Mouse (Mus musculus): Measurements from ENCODE around the gene 1700001L19Rik. TPM values are rescaled to one million over a fixed set of nuclear protein-coding genes. Genes with fewer than 3 reads are reported as not detected.

Gene 1700001L19Rik
- polyA plus RNA-seq, 1 experiment from 2014 or later = 9.6 TPM

DNA sequence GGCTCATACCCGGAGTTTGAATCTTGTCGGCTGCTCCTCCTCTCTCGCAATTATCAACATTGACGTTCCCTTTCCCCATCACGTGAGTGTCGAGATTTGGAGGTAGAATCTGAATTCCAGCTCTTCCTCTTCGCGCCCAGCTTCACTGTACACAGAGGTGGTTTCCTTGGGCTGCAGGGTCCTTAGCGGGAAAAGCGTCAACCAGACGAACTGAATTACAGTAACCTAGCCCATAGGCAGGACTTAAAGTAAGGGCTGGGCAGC, 14.8 kb upstream of the 1700001L19Rik start:
- H3K4me3 ChIP-seq = peak overlapping the region; percentile 74
- H3K9ac ChIP-seq = peak overlapping the region; percentile 68
- no peaks in the 10 kb centered on the region for H3K9me3 ChIP-seq
- no peaks in the 10 kb centered on the region for H3K27me3 ChIP-seq (replicated peaks)
- 1% methylated on average over 11 of the region's 11 CpGs for WGBS
- peak overlapping the region; percentile 82 for H3K4me2 ChIP-seq
- peak; percentile 31 for ATAC-seq (replicated peaks)
- H3K4me1 ChIP-seq = peaks cover 22% of the 10 kb centered on the region
- peaks cover 20% of the 10 kb centered on the region; the same call in 1 of the 2 replicates for H3K36me3 ChIP-seq (replicated peaks)
- H3K27ac ChIP-seq = peak overlapping the region; percentile 80

DNA sequence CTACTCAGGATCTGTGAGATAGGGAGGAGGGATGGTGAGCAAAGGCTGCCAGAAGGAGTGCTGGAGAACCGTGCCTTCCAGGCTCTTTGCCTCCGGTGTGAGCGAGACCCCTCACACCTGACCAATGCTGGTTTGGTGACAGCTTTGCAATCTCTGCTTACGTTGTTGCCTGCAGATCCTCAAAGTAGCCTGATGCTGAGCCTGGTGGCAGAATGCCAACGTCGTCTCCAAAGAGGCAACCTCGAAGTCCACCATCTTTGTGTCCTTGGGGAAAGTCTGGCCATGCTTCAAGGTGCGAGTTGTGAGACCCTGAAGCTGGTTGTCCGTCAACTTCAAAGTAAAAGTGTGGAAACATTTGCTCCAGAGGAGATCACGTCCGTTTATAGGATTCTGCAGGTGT, 13.3 kb upstream of the 1700001L19Rik start:
- WGBS = 96% methylated on average over 11 of the region's 11 CpGs
- peaks cover 32% of the 10 kb centered on the region for H3K36me3 ChIP-seq (replicated peaks)
- no peak overlapping the region for H3K4me2 ChIP-seq

GRCm38 (mm10) chr13:68585441-68585840, 11.8 kb upstream of the 1700001L19Rik start:
- peaks cover 22% of the 10 kb centered on the region for H3K4me1 ChIP-seq
- H3K36me3 ChIP-seq (replicated peaks) = peaks cover 47% of the 10 kb centered on the region
- WGBS = 85% methylated on average over 7 of the region's 7 CpGs
- H3K4me2 ChIP-seq = no peak overlapping the region
- H3K4me3 ChIP-seq = no peak overlapping the region
- no peaks in the 10 kb centered on the region for H3K9me3 ChIP-seq
- no peaks in the 10 kb centered on the region for H3K27me3 ChIP-seq (replicated peaks)
- no peak overlapping the region for H3K9ac ChIP-seq
- no peak for ATAC-seq (replicated peaks)
- H3K27ac ChIP-seq = no peak overlapping the region

More for the DNA sequence above, 13.3 kb upstream of the 1700001L19Rik start:
- no peak overlapping the region for H3K9ac ChIP-seq
- H3K4me3 ChIP-seq = no peak overlapping the region
- peaks cover 22% of the 10 kb centered on the region for H3K4me1 ChIP-seq
- no peaks in the 10 kb centered on the region for H3K9me3 ChIP-seq
- no peak overlapping the region for H3K27ac ChIP-seq
- H3K27me3 ChIP-seq (replicated peaks) = no peaks in the 10 kb centered on the region
- ATAC-seq (replicated peaks) = no peak

DNA sequence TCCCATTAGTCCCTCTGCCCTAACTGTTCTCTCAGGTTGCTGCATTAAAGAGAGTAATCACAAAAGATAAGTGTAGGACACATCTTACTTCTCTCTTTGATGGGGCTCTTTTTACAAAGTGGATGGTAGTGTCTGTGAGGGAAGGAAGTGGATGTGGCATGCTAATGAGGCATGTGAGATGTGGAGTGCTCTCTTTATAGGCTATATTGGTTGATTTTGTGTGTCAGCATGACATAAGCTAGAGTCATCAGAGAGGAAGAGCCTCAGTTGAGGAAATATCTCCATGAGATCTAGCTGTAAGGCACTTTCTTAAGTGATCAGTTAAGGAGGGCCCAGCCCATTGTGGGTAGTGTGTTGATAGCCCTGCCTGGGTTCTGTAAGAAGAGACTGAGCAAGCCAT, 8.9 kb upstream of the 1700001L19Rik start:
- no peak overlapping the region for H3K27ac ChIP-seq
- H3K36me3 ChIP-seq (replicated peaks) = peaks cover 72% of the 10 kb centered on the region
- ATAC-seq (replicated peaks) = no peak
- no peak overlapping the region for H3K4me3 ChIP-seq
- no peak overlapping the region for H3K4me2 ChIP-seq
- H3K4me1 ChIP-seq = peaks cover 3% of the 10 kb centered on the region
- H3K9me3 ChIP-seq = no peaks in the 10 kb centered on the region
- H3K27me3 ChIP-seq (replicated peaks) = no peaks in the 10 kb centered on the region
- H3K9ac ChIP-seq = no peak overlapping the region

- Histone ChIP-seq H3K9me3 (no peaks in the 10 kb centered on the region), H3K27ac (no peak overlapping the region), H3K4me3 (no peak overlapping the region), H3K36me3 (replicated peaks) (peaks cover 42% of the 10 kb centered on the region), H3K27me3 (replicated peaks) (no peaks in the 10 kb centered on the region), H3K4me1 (peaks cover 7% of the 10 kb centered on the region; the same call in 1 of the 2 replicates), H3K4me2 (no peak overlapping the region), H3K9ac (no peak overlapping the region)
- ATAC-seq (replicated peaks) = no peak
- WGBS = 82% methylated on average over 1 of the region's 1 CpGs
These were observed 3.4 kb upstream of the 1700001L19Rik start for GRCm38 (mm10) chr13:68593797-68594196.

- H3K36me3 ChIP-seq (replicated peaks) = peaks cover 7% of the 10 kb centered on the region; the same call in 1 of the 2 replicates
- H3K4me2 ChIP-seq = peak overlapping the region; percentile 48
- ATAC-seq (replicated peaks) = peak; percentile 35
- no peaks in the 10 kb centered on the region for H3K9me3 ChIP-seq
- peak overlapping the region; percentile 26 for H3K4me3 ChIP-seq
- H3K4me1 ChIP-seq = peaks cover 16% of the 10 kb centered on the region; the same call in 1 of the 2 replicates
- no peaks in the 10 kb centered on the region for H3K27me3 ChIP-seq (replicated peaks)
- H3K27ac ChIP-seq = no peak overlapping the region
- H3K9ac ChIP-seq = peak overlapping the region; percentile 13; the same call in 1 of the 2 replicates
- WGBS = 14% methylated on average over 13 of the region's 13 CpGs
These were observed 446 bp downstream of the 1700001L19Rik start for GRCm38 (mm10) chr13:68597667-68598066.

- Histone ChIP-seq H3K36me3 (replicated peaks) (no peaks in the 10 kb centered on the region), H3K4me2 (no peak overlapping the region), H3K27ac (no peak overlapping the region), H3K9ac (no peak overlapping the region), H3K27me3 (replicated peaks) (no peaks in the 10 kb centered on the region), H3K9me3 (no peaks in the 10 kb centered on the region), H3K4me3 (no peak overlapping the region), H3K4me1 (peaks cover 16% of the 10 kb centered on the region; the same call in 1 of the 2 replicates)
- ATAC-seq (replicated peaks) = no peak
These were observed 1.7 kb downstream of the 1700001L19Rik start for GRCm38 (mm10) chr13:68598953-68599352.

DNA sequence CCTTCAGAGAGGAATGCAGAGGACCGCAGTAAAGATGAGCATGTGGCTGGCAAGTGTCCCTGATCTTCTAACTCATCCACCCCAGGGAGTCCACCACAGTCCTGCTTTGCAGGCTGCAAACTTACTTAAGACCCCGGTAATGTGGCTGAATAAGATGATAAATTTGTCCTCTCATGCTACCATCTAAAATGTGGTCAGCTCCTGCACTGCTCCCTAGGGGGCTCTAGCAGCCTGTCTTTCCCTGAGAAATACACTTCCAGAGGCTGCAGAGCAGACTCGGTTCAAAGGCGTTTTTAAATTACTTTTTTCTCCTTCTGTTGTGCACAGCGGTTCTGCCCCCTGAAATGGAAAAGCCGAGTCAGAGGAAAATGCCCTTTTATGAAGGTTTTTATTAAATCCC, 4.0 kb downstream of the 1700001L19Rik start:
- H3K4me3 ChIP-seq = no peak overlapping the region
- 14% methylated on average over 6 of the region's 6 CpGs for WGBS
- 0 out of 2 replicates have a peak overlapping the region, but pooled peaks have one; percentile 3 for H3K4me2 ChIP-seq
- no peaks in the 10 kb centered on the region for H3K27me3 ChIP-seq (replicated peaks)
- H3K36me3 ChIP-seq (replicated peaks) = no peaks in the 10 kb centered on the region
- H3K4me1 ChIP-seq = peaks cover 22% of the 10 kb centered on the region; the same call in 1 of the 2 replicates
- peak; percentile 37 for ATAC-seq (replicated peaks)
- no peaks in the 10 kb centered on the region for H3K9me3 ChIP-seq
- H3K9ac ChIP-seq = no peak overlapping the region
- 0 out of 2 replicates have a peak overlapping the region, but pooled peaks have one; percentile 57 for H3K27ac ChIP-seq

- peaks cover 28% of the 10 kb centered on the region for H3K4me1 ChIP-seq
- H3K36me3 ChIP-seq (replicated peaks) = no peaks in the 10 kb centered on the region
- no peak overlapping the region for H3K4me3 ChIP-seq
- H3K9me3 ChIP-seq = no peaks in the 10 kb centered on the region
- no peaks in the 10 kb centered on the region for H3K27me3 ChIP-seq (replicated peaks)
- no peak overlapping the region for H3K4me2 ChIP-seq
- ATAC-seq (replicated peaks) = no peak
- WGBS = 77% methylated on average over 6 of the region's 6 CpGs
- no peak overlapping the region for H3K27ac ChIP-seq
- no peak overlapping the region for H3K9ac ChIP-seq
These were observed 5.9 kb downstream of the 1700001L19Rik start for GRCm38 (mm10) chr13:68603085-68603484.

DNA sequence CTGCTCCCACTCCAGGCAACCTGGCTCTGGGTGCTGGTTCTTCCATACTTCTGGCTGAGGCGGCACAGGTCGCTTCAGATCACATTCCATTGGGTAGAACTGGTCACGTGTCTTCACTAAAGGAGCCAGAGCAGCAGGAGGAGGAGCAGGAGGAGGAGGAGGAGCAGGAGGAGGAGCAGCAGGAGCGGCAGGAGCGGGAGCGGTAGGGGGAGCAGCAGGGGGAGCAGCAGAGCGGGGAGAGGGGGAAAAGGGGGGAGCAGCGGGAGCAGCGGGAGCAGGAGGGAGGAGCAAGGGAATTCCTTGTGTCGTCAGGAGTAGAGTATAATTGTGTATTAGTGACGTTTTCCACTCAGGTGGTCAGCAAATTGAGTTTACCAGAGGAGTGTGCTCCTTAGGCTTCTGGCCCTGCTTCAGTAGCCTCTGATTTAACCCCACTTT, 8.5 kb downstream of the 1700001L19Rik start:
- Histone ChIP-seq H3K9me3 (no peaks in the 10 kb centered on the region), H3K27me3 (replicated peaks) (no peaks in the 10 kb centered on the region), H3K4me1 (peaks cover 29% of the 10 kb centered on the region), H3K36me3 (replicated peaks) (no peaks in the 10 kb centered on the region), H3K4me2 (peak overlapping the region; percentile 50), H3K27ac (no peak overlapping the region), H3K4me3 (peak overlapping the region; percentile 35), H3K9ac (peak overlapping the region; percentile 15; the same call in 1 of the 2 replicates)
- WGBS = 3% methylated on average over 10 of the region's 11 CpGs
- ATAC-seq (replicated peaks) = peak; percentile 83

GRCm38 (mm10) chr13:68607652-68608405, 10.6 kb downstream of the 1700001L19Rik start:
- no peaks in the 10 kb centered on the region for H3K9me3 ChIP-seq
- ATAC-seq (replicated peaks) = peak; percentile 65
- H3K4me1 ChIP-seq = peaks cover 21% of the 10 kb centered on the region
- no peaks in the 10 kb centered on the region for H3K36me3 ChIP-seq (replicated peaks)
- H3K4me2 ChIP-seq = peak overlapping the region; percentile 27
- 50% methylated on average over 21 of the region's 21 CpGs for WGBS
- H3K9ac ChIP-seq = no peak overlapping the region; the same call in 1 of the 2 replicates
- peak overlapping the region; percentile 57; the same call in 1 of the 2 replicates for H3K27ac ChIP-seq
- H3K4me3 ChIP-seq = 0 out of 2 replicates have a peak overlapping the region, but pooled peaks have one; percentile 2
- H3K27me3 ChIP-seq (replicated peaks) = no peaks in the 10 kb centered on the region

DNA sequence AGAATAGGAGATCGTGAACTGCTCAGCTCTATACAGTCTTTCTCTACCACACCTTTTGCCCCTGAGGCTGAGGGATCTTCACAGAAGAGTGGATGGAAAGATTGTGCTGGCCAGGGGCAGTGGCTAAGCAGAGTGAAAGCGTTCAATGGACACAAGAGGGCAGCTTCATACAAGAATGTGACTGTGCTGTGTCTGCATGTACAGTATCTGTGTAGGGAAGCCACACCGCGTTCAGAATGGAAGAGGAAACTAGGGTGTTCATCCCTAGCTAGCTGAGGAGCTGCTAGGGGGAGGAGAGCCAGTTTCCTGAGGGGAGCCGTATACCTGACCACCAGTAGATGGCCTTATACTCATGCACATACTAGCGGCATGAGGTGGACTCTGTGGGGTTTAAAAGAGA, 25.6 kb downstream of the 1700001L19Rik start:
- H3K27ac ChIP-seq = no peak overlapping the region
- H3K36me3 ChIP-seq (replicated peaks) = no peaks in the 10 kb centered on the region
- ATAC-seq (replicated peaks) = peak; percentile 94
- H3K9me3 ChIP-seq = no peaks in the 10 kb centered on the region
- H3K4me1 ChIP-seq = no peaks in the 10 kb centered on the region
- H3K4me3 ChIP-seq = no peak overlapping the region
- H3K4me2 ChIP-seq = no peak overlapping the region
- H3K27me3 ChIP-seq (replicated peaks) = no peaks in the 10 kb centered on the region
- WGBS = 63% methylated on average over 6 of the region's 6 CpGs
- H3K9ac ChIP-seq = no peak overlapping the region

GRCm38 (mm10) chr13:68627041-68627440, 29.8 kb downstream of the 1700001L19Rik start:
- ATAC-seq (replicated peaks) = no peak
- Histone ChIP-seq H3K36me3 (replicated peaks) (no peaks in the 10 kb centered on the region), H3K4me3 (no peak overlapping the region), H3K27ac (no peak overlapping the region), H3K4me1 (no peaks in the 10 kb centered on the region), H3K9me3 (no peaks in the 10 kb centered on the region), H3K27me3 (replicated peaks) (no peaks in the 10 kb centered on the region), H3K9ac (no peak overlapping the region), H3K4me2 (no peak overlapping the region)
- 76% methylated on average over 3 of the region's 3 CpGs for WGBS

Measured in midbrain, embryonic 15.5 days (tissue).